Mouse (Mus musculus) left cerebral cortex, adult 9 months (tissue): ENCODE measurements around the gene Usf3.

Experiments
- DNase-seq, 2 experiments: peaks; one replicate each; pipeline ENCODE4 v3.0.0; 2022; ENCODE audit warnings: low spot score in 2 of 2

Gene Usf3

DNA sequence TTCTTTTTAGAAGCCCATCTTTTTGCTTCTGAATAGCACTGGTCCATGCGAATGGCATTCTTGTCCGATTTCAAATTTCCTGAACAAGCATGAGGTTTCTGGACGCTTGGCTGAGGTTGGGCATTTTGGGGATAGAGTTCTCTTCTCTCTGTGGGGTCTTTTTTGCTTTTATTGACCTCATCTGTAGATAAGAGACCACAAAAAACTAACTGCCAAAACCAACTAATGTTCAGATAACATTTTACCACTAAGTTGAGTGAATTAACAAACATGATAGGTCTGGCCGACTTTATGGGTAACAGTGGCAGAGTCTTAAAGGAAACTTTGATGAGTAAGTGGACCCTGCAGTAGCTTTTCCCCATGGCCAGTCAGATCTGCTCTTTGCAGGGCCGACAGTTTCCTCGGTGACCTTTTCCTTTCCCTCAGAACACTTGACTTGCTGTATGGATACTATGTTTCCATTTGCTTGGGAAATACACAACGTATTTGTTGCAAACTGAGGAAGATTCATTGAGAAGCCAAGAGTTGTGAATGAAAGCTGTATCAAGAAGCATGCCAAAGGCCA lies 1.0 kb downstream of the Usf3 start:
- no peak for DNase-seq

DNA sequence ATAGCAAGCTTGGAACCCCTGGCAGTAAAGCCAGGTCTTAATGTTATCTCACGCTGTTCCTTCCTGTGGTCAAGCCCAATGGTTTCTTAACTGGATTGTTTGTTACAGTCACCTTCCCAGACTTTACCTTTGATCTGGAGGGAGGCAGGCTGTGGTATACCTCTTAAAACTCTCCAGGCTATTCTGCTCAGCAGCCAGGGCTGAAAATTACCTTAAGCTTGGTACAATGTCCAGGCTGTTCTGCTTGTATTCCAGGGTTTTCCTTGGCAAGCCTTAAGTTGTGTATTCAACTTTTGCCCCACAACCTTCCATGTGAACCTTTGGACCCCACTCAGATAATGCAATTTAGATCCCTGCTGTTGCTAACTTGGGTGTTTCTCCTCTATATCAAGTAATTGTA lies 2.0 kb downstream of the Usf3 start:
- no peak for DNase-seq

DNA sequence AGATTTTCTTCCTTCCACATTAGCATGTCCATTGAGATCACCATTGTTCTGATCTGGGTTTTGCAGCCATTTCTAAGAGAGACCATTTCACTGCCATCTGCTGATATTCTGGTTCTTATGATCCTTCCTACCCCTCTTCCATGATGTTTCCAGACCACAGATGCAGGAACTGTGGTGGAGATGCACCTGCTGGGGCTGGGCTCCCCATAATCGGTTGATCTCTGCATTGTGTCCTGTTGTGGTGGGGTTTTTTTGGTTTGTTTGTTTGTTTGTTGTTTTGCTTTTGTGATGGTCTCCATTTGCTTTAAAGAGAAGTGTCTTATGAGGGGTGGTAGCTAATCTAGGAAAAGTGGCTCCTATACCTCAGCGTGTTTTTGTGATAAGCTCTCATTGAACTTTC lies 3.5 kb downstream of the Usf3 start:
- no peak for DNase-seq

DNA sequence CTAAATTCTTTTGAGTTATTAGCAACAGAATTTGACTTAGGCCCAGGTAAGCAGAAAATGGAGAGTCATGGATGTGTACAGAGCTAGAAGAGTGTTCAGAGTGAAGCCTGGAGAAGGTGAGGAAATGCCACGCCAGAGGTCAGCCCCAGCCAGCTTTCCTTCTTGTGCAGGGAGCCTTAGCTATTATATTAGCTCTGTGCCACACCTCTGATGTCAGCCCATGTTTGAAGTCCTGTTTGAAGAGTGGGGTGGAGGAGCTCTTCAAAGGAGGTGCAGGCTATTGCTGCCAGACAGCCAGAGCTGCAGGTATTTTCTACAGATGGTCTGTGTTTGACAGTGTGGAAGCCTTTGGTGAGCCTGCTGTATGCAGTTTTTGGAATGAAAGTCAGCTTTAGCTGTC lies 5.5 kb downstream of the Usf3 start:
- no peak for DNase-seq

DNA sequence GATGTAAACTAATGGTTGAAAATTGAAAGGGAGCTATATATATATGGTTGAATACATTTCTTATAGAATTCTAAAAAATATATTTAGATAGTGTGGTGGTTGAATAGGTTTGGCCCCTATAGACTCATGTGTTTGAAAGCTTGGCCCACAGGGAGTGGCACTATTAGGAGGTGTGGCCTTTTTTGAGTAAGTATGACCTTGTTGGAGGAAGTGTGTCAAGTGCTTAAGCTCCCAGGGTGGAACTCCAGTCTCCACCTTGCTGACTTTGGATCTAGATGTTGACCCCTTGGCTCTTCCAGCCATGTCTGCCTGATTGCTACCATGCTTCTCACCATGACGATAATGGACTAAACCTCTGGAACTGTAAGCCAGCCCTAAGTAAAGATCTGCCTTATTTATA lies 9.6 kb downstream of the Usf3 start:
- no peak for DNase-seq

DNA sequence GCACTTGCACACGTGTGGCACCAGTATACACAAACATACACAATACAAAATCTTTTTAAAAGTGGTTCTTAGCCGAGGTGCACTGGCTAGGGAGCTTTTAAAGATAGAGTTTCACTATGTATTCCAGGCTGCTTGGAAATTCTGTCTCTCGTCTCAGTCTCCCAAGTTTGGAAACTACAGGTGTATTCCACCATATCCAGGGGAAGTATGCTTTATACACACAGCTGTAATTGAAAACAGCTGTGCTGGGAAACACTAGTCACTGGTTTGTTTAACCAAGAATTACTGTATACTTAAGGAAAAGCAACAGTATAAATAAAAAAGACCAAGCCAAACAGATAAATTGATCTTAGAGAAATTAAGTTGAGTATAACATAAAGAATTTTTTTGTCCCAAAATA lies 11.7 kb downstream of the Usf3 start:
- no peak for DNase-seq

DNA sequence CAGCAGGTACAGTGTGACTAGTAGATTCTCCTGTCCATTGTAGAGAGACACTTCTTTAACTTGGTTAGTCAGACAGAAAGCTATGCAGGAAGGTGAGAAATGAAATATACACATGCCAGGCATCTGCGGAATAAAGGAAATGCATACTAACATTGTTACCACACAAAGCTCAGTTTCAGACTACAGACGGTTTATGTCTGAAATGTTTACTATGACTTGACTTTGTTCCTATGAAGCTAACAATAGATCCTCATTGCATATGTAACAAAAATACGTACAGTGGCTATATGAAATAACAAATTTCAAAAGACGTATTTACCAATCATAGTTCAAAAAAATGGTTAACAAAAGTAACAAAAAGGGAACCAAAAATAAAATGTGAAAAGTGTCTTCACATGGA lies 14.1 kb downstream of the Usf3 start:
- DNase-seq = no peak

DNA sequence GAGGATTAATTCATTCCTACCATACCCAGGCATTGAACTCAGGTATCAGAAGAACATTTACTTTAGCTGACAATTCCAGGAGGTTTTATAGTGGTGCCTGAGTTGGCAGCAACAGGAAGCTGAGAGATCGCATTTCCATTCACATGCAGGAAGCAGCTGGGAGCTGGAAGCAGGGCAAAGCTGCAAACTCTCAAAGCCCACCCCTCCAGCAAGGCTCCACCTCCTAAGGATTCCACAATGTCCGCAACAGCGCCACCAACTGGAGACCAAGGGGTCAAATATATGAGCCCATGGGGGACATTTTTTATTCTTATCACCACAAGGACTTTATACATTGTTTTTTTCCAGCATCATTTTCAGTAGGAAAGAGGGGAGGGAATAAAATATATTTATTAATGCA lies 15.7 kb downstream of the Usf3 start:
- no peak for DNase-seq

DNA sequence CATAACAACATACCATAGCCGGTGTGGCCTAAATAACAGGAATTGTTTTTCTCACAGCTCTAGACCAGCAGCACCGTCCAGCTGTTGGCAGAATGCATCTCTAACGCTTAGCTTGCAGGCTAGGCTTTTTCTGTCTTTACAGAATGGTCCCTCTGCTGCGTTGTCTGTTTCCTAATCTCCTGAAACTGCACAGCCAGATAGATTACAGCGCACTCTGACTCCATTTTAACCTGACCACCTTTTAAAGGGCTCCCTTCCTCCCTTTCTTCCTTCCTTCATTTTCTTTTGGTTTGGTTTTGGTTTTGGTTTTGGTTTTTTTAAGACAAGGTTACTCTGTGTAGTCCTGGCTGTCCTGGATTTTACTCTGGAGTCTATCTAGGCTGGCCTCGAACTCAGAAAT lies 17.0 kb downstream of the Usf3 start:
- DNase-seq = no peak

DNA sequence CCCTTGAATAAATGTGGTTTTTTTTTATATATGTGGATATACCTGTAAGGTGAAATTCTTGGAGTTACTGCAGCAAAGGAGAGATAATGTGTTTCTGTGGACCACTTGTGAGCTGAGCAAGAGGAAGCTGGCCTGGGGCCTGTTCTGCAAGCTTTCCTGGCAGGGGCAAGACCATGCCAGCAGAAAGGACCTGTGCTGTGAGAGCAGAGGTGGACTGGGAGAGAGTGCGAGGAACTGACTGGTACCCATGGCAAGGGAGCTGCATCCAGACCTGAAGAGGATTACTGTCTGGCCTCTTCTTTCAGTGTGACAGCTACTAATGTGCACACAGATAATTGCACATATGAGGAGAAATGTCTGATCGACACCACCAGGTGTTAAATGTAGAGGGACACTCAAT lies 17.9 kb downstream of the Usf3 start:
- no peak for DNase-seq

DNA sequence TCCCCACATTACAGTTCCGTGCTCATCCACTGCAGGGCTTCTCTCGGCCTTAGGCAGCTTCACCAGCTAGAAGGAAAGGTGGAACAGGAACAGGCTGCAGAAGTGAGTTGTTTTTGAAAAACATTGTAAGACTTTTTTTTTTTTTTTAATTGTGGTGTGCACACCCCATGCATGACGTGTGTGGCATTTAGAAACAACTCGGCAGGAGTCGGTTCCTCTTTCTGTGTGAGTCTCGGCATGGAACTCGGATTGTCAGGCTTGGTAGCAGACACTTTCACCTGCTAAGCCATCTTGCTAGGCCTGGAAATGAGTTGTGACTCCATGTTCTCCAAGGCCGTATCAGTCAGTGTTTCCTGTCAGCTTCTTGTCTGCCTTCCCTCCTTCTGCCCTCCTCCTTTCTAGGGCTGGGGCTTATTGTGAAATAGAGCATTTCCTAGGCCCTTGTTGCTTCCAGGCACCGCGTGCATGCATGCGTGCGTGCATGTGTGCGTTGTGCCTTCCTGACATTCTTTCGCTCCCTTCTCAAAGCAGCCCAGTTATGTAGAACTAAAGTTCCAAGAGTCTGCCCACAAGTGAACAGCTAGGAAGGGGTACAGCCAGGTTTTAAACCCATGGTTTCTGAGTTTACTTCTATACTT lies 26.1 kb downstream of the Usf3 start:
- DNase-seq = no peak

DNA sequence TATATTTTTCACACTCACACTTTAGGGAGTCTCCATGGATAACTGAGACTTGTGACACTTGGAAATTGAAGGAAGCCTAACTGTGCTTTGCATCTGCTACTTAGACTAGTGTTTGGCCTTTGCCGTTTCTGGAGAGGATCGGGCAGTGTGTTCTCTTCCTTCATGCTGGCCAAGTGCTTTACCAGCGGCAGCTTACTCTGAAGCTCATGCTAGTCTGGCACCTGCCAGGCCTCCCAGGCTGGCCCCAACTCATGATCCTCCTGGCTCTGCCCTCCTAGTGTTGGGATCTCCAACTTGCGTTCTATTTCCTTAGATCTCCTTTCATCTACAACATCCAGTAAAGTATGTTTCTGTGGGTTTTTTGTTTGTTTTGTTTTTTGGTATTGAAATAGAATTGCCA lies 27.1 kb downstream of the Usf3 start:
- no peak for DNase-seq

DNA sequence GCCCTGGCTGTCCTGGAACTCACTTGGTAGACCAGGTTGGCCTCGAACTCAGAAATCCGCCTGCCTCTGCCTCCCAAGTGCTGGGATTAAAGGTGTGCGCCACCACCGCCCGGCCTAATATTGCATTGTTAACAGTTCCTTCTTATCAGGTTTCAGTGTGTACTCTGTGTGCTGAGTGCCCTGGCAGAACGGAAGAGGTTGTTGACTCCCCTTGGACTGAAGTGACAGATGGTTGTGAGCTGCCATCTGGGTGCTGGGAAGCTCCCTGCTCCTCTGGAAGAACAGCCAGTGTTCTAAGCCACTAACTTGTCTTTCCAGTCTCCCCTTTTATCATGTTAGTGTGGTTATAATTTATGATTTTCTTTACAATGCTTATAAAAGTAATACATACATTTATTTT lies 31.3 kb downstream of the Usf3 start:
- DNase-seq = no peak

DNA sequence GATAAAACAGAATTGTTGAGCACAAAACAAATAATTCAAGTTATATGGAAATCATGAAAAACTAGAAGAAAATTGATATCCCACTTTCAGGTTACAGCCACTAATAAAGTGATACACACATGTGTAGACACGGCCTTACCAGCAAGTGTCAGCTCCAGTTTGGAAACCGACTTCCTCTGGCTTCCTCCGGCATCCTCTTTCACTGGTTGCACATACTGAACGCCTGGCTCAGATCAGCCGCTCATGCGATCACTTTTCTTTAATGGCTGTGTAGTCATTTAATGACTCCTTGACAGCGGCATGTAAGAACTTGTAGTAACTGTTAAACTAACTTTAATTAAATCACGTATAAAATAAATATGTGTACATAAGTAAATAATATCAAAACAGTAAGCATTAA lies 32.9 kb downstream of the Usf3 start:
- DNase-seq = no peak

DNA sequence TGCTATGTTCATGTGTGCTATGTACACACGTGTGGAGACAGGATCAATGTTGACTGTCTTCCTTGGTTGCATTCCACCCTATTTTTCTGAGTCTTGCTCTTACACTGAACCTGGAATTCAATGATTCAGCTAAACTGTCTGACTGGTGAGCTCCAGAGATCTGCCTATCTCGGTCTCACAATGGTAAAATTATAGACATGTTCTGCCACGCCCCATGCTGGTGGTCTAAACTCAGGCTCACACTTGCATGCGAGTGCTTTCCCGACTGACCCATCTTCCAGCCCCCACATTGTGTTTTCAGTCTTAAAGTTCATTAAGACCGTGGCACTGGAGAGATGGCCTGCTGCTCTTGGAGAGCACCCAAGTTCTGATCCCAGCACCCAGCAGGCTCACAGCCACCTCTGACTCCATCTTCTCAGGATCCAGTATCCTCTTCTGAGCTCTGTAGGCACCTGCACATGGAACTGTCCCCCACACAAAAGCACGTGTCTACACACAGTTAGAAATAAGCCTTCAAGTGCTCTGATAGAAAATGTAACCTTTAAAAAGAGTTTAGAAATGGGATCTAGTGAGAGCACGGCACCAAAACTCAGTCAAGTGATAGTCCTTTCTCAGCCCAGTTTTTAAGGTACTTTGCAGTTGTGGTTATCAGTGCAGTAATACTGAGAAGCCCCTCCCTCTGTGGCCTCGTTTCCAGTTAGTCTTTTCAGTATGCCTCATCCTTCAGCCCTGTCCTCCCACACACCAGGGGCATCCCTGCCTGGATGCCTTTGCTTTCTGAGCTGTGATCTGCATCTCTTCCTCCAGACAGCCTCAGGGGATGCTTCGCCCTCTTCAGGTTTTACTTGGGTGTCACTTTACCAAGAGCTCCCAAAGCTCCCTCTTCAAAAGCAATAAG lies 37.4 kb downstream of the Usf3 start:
- DNase-seq = no peak

DNA sequence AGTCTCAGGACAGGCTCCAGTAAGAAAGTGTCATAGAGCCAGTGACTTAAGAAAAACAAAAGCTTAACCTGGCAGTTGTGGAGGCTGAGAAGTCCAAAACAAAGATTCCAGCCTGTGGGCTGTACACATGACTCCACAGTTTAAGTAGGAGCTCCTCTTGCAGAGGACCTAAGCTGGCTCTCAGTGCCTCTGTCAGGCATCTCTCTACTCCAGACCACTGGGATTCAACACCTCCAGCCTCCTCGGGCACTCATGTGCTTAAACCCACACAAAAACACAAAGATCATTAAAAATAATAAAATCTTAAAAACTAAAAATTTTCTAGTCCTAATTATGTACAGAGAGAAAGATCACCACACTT lies 38.0 kb downstream of the Usf3 start:
- DNase-seq = no peak

DNA sequence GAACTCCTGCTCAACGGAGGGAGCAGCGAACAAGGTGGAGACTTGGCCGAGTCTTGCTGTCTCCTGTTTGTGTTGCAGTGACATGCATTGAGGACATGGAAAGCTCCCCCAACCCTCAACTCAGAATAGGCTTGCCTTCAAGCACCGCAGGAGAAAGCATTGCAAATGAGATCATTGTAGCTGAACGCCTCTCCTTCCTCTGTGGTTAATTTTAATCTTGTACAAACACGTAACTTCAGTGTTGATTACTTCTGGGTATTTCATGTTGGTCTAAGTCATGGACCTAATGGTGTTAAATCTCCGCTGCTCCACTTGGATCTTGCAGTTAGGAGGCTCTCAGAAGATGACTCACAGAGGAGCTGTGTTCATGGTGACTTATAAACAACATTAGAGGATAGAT lies 39.7 kb downstream of the Usf3 start:
- no peak for DNase-seq

DNA sequence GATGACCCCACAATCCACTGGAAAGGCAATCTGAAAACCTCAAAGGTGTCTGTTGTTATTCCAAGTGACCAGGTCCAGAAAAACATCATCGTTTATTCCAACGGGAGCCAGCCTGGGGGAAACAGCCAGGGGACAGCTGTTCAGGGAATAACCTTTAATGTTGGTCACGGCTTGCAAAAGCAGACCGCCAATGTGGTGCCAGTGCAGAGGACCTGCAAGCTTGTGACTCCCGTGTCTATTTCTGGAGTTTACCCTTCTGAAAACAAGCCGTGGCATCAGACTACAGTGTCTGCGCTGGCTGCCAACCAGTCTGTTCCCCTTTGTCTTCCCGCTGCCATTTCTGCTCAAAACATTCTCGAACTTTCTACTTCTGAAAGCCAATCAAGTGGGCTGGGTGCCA lies 42.5 kb downstream of the Usf3 start:
- no peak for DNase-seq

DNA sequence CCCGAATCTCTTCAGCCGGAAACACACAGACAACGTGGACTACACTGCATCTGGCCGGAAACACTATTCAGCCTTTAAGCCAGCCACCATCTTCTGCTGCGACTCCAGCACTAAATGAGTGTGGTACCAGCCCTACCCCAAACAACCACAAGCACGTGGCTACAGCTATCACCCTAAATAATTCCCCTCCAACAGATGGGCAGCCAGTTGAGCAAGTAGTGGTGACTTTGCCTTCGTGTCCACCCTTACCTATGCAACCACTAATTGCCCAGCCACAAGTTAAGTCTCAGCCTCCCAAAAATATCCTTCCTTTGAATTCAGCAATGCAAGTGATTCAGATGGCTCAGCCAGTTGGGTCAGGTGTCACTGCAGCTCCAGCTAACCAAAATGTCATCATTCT lies 43.4 kb downstream of the Usf3 start:
- DNase-seq = no peak

DNA sequence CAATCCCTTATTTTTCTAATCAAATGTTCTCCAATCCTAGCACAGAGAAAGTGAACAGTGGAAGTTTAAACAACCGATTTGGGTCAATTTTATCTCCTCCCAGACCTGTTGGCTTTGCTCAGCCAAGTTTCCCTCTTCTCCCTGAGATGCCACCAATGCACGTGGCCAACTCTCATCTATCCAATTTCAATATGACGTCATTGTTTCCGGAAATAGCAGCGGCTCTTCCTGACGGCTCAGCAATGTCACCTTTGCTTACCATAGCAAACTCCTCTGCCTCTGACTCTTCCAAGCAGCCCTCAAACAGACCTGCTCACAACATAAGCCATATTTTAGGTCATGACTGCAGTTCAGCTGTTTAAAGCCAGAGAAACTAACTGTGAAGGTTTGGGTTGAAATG lies 48.4 kb downstream of the Usf3 start:
- DNase-seq = no peak

DNA sequence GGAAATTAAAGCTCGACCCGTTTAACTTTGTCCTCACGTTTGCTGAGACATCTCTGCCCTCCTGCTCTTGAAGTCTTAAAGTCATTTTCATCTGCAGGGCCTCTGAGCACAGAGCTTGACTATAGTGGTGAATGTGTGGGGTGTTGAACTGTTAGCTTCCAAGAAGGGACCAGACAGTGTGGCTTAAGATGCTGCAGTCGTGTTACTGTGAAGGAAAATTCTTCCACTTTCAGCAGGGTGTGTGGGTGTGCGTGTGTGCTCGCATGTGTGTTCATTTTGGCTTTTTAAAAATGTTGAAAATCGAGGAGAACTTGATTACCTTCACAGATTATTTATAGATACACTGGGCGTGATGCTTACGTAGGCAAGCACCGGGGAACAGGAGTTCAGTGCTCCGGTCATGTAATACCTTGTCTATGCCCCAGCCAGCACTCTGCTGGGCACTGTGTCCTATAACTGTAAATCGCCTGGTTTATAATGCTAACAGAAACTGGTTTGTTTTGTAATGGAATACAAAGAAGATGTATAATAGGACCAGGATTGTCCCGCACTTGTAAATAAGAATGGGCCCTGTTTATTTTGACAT lies 53.8 kb downstream of the Usf3 start:
- DNase-seq = peak in 1 of 2 experiments; percentile 28

DNA sequence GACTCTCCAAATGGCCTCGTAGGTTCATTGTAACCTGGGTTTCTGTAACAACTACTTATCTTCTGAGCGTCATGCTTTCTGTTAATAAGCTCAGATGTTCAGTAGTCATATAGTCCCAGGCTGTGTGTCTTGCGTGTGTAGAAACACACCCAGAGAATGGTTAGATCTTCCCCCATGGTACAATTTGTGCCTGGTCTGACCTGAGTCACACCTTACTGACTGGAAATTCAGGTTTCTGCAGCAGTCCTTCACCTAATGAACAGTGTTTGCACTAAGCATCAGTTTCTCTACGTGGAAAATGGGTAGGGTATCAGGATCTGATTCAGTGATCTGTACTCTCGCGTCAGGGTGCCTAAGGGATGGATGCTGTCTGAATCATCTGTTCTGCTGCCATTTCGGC lies 60.0 kb downstream of the Usf3 start:
- DNase-seq = no peak

DNA sequence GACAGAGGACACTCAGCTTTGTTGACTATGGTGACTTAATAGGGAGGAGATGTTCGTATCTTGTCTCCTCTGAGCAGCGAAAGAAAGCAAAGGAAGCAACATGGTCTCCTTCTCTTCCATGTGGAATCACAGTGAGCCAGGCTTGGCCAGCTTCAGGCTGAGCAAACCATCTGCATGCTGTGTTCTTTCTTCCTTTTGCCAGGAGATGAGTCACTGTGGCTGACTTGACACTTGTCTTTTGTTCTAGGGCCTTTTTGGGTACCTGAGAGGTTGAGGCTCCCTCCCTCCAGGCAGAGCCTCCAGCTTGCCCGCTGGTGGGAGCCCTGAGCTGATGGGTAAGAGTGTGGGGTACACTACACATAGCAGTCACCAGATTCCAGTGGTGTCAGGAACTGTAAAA lies 64.8 kb downstream of the Usf3 start:
- peak in 1 of 2 experiments; percentile 45 for DNase-seq
